Mouse (Mus musculus) mouse trophoblast stem cell (cell line): Measurements from ENCODE around the gene Spc25.

ENCODE experiments used
- in situ Hi-C, 2 experiments: fragments of 300-500 bp; cut with MseI, MboI; formaldehyde crosslinking; loops; 2 replicates in 1 of 2; 3 replicates in 1 of 2; pipeline ENCODE4 v1.15.1; 2025

Gene Spc25

GRCm38 (mm10) chr2:69187990-69188389 is 18.0 kb downstream of the Spc25 start:
- in situ Hi-C loops = no loop called here

- in situ Hi-C loops = no loop called here
These were observed 26.3 kb downstream of the Spc25 start for GRCm38 (mm10) chr2:69179721-69180120.

GRCm38 (mm10) chr2:69175296-69175695 is 30.7 kb downstream of the Spc25 start:
- in situ Hi-C loops = no loop called here

- in situ Hi-C loops = no loop called here
These were observed 35.5 kb downstream of the Spc25 start for GRCm38 (mm10) chr2:69170395-69171077.

GRCm38 (mm10) chr2:69158907-69159306 is 47.1 kb downstream of the Spc25 start:
- in situ Hi-C loops = no loop called here

GRCm38 (mm10) chr2:69156283-69156682 is 49.7 kb downstream of the Spc25 start:
- in situ Hi-C loops = no loop called here

- in situ Hi-C loops = no loop called here
These were observed 50.1 kb downstream of the Spc25 start for GRCm38 (mm10) chr2:69155861-69156260.

GRCm38 (mm10) chr2:69150841-69151240 is 55.2 kb downstream of the Spc25 start:
- in situ Hi-C loops = no loop called here

- in situ Hi-C loops = no loop called here
These were observed 56.8 kb downstream of the Spc25 start for GRCm38 (mm10) chr2:69149154-69149553.

GRCm38 (mm10) chr2:69148691-69149090 is 57.3 kb downstream of the Spc25 start:
- in situ Hi-C loops = no loop called here
